Mouse (Mus musculus): ENCODE results near the gene Trp53bp2. TPM values are rescaled to one million over a fixed set of nuclear protein-coding genes. Genes with fewer than 3 reads are reported as not detected.
A peak's percentile ranks its signal among the peaks of the same experiment; 100 is the strongest.

Gene Trp53bp2
- 10 to 100 TPM; 19.0 to 20.1 TPM for total RNA-seq (2021)
- long read RNA-seq, experiment 1, full-length matches to known transcripts = 18 of 23 reads
- long read RNA-seq, experiment 1, partial matches to known transcripts = 3 of 23 reads
- long read RNA-seq, experiment 1, other reads (novel, unspliced or antisense) = 2 of 23 reads
- long read RNA-seq, experiment 2, full-length matches to known transcripts = 5 of 9 reads
- long read RNA-seq, experiment 2, partial matches to known transcripts = 3 of 9 reads
- long read RNA-seq, experiment 2, other reads (novel, unspliced or antisense) = 1 of 9 reads

DNA sequence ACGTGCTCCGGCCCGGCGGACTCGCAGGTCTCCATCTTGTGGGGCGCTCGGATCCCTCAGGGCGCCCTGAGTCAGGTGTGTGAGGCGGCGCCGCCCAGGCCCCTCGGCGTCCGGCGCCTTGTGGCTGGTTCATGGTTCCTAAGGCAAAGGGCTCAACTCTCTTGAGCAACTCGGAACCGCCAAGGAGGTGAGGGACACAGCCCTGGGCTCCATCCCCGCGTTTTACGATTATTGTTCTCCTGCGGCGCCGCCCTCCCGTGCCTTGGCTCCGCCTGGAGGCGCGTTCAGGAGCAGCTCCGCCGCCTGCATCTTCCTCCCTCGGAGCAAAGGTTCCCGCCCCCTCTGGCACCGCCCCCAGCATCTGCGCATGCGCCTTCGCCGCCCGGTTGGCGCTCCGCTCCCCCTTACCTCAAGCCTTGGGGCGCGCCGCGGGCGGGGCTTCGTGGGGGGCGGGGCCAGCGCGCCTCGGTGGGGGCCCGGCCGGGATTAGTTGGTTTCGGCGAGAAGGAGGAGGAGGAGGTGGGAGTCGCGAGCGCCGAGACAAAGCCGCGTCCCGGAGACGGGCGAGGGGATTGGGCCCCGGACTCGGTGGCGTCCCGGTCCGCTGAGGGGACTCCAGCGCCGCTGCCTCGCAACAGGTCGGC lies at the start of gene Trp53bp2:
Trp53bp2 (plus strand) TSS at position 489 of the 644 bp plus-strand sequence.
- peak; percentile 97 to 99 for DNase-seq (ENCODE audit: low spot score in 2 of 2)

- DNase-seq (ENCODE audit: low spot score in 2 of 2) = no peak
These were observed 46.3 kb upstream of the Trp53bp2 start for GRCm38 (mm10) chr1:182362703-182363102.

DNA sequence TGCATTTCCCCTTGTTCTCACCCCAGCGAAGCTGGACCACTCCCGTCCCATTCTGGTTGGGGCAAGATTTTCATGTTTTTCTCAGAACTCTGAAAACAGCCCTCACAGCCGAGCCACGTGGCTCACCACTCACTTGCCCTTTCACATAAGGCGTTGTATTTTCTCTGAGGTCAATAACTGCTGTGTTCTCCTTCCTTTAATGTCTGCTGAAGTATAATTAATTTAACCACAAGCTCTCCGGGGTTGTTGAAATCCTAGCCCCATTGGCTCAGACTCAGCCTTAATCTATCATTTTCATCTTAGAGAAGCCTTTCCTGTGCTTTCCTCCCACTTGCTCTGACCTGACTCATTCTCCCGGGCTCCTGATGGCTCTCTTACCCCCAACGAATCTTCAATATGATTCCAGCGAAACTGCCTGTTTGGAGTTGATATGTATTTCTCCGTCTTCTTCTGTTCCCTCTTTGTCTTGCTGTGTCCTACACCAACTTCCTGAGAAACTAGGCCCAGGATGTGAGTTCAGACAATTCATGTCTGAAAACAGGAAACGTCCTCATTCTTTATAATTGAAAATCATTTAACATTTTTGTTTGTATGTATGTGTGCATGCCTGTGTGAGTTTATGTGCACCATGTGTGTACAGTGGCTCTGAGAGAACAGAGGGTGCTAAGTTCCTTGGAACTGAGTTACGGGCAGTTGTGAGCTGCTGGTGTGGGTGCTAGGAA lies 45.1 kb upstream of the Trp53bp2 start:
- DNase-seq (ENCODE audit: low spot score in 2 of 2) = no peak

DNA sequence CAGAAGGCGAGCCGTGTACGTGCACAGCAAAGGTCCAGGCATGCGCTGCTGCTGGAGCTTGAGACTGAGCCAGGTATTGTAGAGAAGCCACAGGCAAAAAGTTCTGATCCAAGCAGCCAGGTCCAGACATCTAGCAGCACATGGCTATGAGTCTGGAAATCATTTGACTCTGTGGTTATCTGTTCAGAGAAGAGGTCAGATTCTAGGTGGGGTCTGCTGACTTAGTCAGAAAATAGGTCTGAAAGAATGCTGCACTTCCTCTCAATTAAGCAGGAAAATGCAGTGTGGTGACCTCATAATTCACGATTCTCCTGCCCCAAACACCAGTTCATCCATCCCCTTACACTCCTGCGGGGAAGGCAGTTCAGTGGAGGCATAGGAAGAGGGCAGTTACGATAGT lies 40.7 kb upstream of the Trp53bp2 start:
- no peak for DNase-seq (ENCODE audit: low spot score in 2 of 2)

DNA sequence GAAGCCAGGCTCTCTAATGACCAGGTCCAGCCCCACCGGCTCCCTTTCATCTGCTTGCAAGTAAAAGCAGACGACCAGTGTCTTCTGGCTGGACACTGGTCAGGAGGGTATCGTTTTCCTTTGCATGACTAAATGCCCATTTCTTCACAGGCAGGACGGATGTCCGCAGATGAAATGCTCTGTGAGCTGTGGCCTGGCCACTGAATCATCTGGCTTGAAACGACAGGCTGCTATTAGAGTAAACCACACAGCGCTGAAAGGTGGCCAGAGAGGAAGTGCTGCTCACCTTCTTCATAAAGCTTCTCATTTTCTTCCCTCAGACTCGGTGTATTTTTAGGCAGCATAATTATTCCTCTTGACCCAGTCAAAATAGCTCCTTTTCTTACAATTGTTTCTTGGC lies 40.2 kb upstream of the Trp53bp2 start:
- no peak for DNase-seq (ENCODE audit: low spot score in 2 of 2)

DNA sequence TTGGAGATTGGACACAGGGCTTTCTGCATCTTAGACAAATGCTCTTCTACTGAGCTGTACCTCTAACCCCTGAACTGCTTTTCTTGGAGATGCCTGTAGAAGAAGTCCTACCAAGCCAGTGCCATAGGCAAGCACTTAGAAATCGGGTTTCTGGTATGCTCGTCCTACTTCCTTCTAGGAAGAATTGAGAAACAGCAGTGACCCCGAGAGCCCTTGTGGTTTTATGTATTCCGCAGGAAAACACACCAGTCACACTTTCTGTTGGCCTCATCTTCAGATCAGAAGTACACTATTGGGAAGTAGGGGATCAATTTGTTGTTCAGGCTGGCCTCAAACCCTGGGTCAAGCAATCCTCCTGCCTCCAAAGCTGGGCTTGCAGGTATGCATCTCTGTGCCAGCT lies 39.5 kb upstream of the Trp53bp2 start:
- no peak for DNase-seq (ENCODE audit: low spot score in 2 of 2)

- no peak for DNase-seq (ENCODE audit: low spot score in 2 of 2)
These were observed 37.1 kb upstream of the Trp53bp2 start for GRCm38 (mm10) chr1:182371891-182372290.

DNA sequence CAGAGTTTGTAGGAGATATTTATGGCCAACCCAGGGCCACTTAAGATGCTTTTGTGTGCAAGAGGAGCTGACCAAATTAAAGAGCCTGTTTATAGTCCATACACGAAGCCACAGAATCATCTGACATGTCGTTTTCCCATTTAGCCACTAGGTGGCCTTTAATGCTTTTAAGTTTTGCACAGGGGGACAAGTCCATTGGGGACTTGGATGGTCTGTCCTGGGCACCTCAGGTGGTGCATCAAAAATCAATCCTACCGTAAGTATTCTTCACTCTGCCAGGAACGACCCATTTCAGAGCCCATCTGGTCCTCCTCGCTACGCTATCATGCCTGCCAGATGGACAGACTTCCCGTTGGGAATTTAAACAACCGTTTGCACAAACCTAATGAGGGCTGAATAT lies 32.8 kb upstream of the Trp53bp2 start:
- DNase-seq (ENCODE audit: low spot score in 2 of 2) = peak; percentile 15 to 17

DNA sequence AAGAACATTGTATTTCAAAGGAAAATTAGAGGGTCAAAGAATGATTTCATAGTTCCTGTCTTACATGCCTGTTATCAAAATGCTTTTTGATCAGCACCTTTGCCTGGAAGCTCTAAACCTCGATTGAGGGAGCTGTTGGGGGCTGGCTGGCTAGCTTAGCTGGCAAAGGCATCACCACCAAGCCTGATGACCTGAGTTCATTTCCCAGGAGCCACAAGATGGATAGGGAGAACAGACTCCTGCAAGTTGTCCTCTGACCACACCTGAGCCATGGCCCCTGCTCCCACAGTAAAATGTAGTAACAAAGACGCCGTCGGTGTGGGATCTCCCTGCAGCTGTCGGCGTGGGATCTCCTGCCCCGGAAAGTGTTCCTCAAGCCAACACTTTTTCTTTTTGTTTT lies 32.1 kb upstream of the Trp53bp2 start:
- no peak for DNase-seq (ENCODE audit: low spot score in 2 of 2)

GRCm38 (mm10) chr1:182377519-182377918 lies 31.5 kb upstream of the Trp53bp2 start:
- DNase-seq (ENCODE audit: low spot score in 2 of 2) = no peak

- DNase-seq (ENCODE audit: low spot score in 2 of 2) = no peak
These were observed 30.7 kb upstream of the Trp53bp2 start for GRCm38 (mm10) chr1:182378205-182378835.

DNA sequence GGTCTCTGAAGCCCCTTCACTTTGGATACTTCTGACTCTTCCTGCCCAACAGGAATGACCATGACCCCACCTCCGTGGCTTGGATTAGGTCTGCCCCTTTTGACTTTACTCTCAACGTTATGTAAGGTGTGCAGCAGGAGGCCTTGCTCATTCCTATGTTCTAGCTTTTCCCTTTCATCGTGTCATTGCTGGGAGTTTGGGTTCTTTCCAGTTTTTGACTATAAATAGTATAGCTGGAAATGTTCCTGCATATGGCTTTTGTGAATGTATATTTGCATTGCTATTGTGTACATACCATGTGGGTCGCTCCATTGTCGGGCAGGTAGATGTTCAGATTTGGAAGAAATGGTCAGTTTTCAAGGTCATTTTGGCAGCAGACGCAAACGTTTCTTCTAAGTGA lies 30.1 kb upstream of the Trp53bp2 start:
- DNase-seq (ENCODE audit: low spot score in 2 of 2) = no peak

- DNase-seq (ENCODE audit: low spot score in 2 of 2) = no peak
These were observed 28.3 kb upstream of the Trp53bp2 start for GRCm38 (mm10) chr1:182380683-182381082.

GRCm38 (mm10) chr1:182381327-182381726 lies 27.6 kb upstream of the Trp53bp2 start:
- DNase-seq (ENCODE audit: low spot score in 2 of 2) = no peak

- no peak for DNase-seq (ENCODE audit: low spot score in 2 of 2)
These were observed 25.9 kb upstream of the Trp53bp2 start for GRCm38 (mm10) chr1:182383096-182383495.

DNA sequence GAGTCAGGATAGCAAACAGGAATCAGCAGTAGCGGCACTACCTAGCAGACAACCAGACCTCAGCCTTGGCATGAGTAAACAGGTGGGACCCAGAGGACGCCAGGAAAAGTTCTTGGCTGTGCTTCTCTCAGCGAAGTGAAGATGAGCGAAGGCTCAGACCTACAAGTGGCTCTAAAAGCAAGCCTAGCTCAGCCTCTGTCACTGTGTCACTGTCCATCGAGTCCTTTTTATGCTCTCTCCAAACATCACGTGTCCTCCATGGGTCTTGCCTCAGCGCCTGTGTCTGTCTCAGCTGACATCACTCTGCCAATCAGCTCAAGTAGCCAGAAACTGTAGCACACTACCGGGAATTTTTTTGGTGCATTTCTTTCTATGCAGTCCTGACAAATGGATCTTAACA lies 22.5 kb upstream of the Trp53bp2 start:
- no peak for DNase-seq (ENCODE audit: low spot score in 2 of 2)

DNA sequence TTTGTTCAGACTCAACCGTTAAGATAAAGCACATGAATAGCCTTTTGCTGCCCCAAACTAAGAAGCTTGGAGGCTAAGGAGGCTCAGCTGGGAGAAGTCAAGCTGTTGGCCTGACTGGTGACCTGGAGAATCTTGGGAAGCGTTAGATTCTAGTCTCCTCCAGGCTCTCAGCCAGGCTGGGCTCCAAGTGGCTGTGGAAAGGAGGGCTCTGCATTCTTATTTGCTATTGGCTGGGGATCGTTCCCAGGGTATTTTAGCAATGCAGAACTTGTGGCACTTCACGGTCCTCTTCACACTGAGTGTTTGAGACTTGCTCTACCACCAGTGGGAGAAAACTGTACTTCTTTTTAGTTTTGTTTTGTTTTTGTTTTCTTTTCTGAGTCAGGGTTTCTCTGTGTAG lies 20.2 kb upstream of the Trp53bp2 start:
- no peak for DNase-seq (ENCODE audit: low spot score in 2 of 2)

DNA sequence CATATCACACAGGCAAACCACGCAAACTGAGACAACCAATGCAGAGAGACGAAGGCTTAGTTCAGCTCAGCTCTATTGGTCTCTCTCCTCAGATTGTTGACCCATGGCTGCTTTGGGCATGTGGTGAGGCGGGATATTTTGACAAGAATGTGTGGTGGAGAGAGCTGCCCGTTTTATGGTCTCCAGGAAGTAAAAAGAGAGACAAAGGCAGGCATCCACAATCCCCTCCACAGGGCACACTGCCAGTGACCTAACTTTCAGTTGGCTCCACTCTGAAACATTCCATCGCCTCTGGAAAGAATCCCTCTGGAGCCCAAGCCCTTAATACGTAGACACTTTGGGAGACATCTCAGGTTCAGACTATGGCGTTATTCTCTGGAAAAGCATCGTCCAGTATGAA lies 10.8 kb upstream of the Trp53bp2 start:
- DNase-seq (ENCODE audit: low spot score in 2 of 2) = no peak

DNA sequence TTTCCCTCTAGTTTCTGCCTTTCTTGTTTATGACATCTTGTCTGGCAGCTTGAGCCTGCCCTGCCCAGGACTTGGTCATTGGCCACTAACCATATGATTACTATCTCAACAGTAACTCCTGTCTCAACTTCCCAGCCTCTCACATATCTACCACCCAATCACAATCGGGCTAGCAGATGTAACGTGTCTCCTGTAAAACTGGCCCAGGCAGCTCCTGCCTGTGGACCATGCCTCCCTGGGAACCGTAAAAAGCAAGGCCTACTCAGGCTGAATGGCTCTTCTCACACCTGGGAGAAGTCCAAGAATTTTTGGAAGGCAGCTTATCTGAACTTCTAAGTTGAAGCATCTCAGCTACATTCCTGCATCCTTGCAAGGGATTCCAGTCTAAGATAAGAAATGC lies 10.2 kb upstream of the Trp53bp2 start:
- DNase-seq (ENCODE audit: low spot score in 2 of 2) = no peak

DNA sequence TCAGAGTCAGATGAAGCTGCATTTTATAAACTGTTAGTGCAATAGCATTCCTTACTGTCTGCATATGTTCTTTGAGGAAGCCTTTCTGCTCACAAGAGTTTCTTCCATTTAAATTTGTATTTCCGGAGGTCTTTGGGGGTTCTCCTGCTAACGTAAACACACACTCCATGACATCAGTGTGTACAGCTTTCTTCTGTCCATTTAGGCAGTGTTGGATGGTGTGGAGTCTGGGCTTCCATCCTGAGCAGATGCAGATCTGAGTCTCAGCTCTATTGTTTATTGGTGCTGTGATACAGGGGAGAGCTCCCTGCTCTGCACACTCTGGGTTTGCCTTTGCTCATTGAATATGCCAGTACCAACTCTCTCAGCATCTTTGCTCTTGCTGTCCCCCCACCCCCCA lies 9.8 kb upstream of the Trp53bp2 start:
- DNase-seq (ENCODE audit: low spot score in 2 of 2) = no peak

- no peak for DNase-seq (ENCODE audit: low spot score in 2 of 2)
These were observed 9.1 kb upstream of the Trp53bp2 start for GRCm38 (mm10) chr1:182399908-182400307.

- no peak for DNase-seq (ENCODE audit: low spot score in 2 of 2)
These were observed 5.9 kb upstream of the Trp53bp2 start for GRCm38 (mm10) chr1:182403076-182403475.
